Mouse (Mus musculus) lung, adult 2 months (tissue): Measurements from ENCODE around the gene Ifna11.
"Not testable (repeated sequence)": the region's sequence is repeated elsewhere in the genome, so short reads cannot be mapped to it uniquely, and the experiment has no call there.

Experiments
- CTCF ChIP-seq: fragments of 200-500 bp; IDR thresholded peaks from 2 replicates; pipeline ENCODE4 v1.5.1; 2011; ENCODE audit warnings: mild to moderate bottlenecking, low read length, control low read depth; ENCODE audit not compliant: insufficient read depth
- POLR2A ChIP-seq: fragments of 200-500 bp; IDR thresholded peaks from 2 replicates; pipeline ENCODE4 v1.6.1; 2011; ENCODE audit warnings: low read depth, mild to moderate bottlenecking, control low read depth, low read length, borderline replicate concordance; ENCODE audit errors: extremely low read depth

- not testable (repeated sequence) for TF ChIP-seq CTCF, POLR2A
Observed at GRCm38 (mm10) chr4:88779550-88779949, 40.2 kb upstream of the Ifna11 start, which contains the start of gene Gm13272.
